8 mouse cellular contexts compared by ENCODE assay signal in the genomic region with DNA sequence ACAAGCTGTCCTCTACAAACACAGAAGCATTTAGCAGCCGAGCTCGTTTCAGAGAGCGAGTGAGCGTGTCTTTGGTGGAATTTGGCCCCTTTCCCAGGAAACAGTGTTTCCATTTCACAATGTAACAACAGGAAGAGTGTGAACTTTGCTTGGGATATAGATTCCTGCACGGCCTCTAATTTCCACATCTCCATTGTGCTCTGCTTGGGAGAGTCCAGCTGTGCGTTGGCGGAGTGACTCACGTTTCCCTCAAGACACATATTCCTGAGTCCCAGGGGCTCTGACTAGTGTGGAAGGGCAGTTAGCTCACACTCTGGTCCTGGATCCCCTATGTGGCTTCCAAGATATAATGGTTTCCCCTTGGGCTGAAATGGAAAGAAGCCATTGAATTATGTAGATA. TPM values are rescaled to one million over a fixed set of nuclear protein-coding genes. Genes with fewer than 3 reads are reported as not detected.
DNase-seq lines count a peak whose midpoint lies in the region; ATAC-seq and TF ChIP-seq lines count a peak whose summit lies in the region.

No protein-coding gene starts in this region.

- peaks cover 11% of the 10 kb centered on the region for H3K4me1 ChIP-seq in embryonic facial prominence, embryonic 13.5 days
- 0 out of 2 replicates have a peak, but pooled peaks cover 4% of the 10 kb centered on the region for H3K4me1 ChIP-seq in embryonic facial prominence, embryonic 10.5 days
- peaks cover 12% of the 10 kb centered on the region for H3K4me1 ChIP-seq in lung, adult 2 months (ENCODE audit: control insufficient read depth, insufficient read depth, low read length)

- in situ Hi-C loops in Patski (cut with MboI; ENCODE audit: low pct_unique_long_range_greater_than_20kb): loop anchor here (5.0 to 10.0 kb wide), 3 partner anchors 32 to 195 kb away; a partner anchor contains a TSS

- H3K36me3 ChIP-seq in embryonic facial prominence, embryonic 13.5 days: no peaks in the 10 kb centered on the region
- H3K36me3 ChIP-seq in embryonic facial prominence, embryonic 10.5 days (replicated peaks): no peaks in the 10 kb centered on the region

- WGBS in embryonic facial prominence, embryonic 13.5 days: 59% methylated on average over 8 of the region's 8 CpGs
- WGBS in embryonic facial prominence, embryonic 10.5 days: 74% methylated on average over 8 of the region's 8 CpGs
- WGBS in lung, adult 2 months: 14% methylated on average over 8 of the region's 8 CpGs

- peak; percentile 32; the same call in 1 of the 2 replicates for TF ChIP-seq POLR2A in lung, adult 2 months (IDR thresholded peaks at IDR 0.05; ENCODE audit: borderline replicate concordance, extremely low read depth, low read depth, low read length)

- H3K27ac ChIP-seq in embryonic facial prominence, embryonic 13.5 days: 0 out of 2 replicates have a peak overlapping the region, but pooled peaks have one; percentile 2
- H3K27ac ChIP-seq in embryonic facial prominence, embryonic 10.5 days (replicated peaks): no peak overlapping the region
- H3K27ac ChIP-seq in layer of hippocampus, adult 2 months: no peak overlapping the region

- H3K9ac ChIP-seq in embryonic facial prominence, embryonic 13.5 days: no peak overlapping the region

- peaks cover 29% of the 10 kb centered on the region for H3K27me3 ChIP-seq in embryonic facial prominence, embryonic 13.5 days
- H3K27me3 ChIP-seq in embryonic facial prominence, embryonic 10.5 days (replicated peaks; ENCODE audit: low read depth, poor library complexity, severe bottlenecking): peaks cover 38% of the 10 kb centered on the region
- H3K27me3 ChIP-seq in Patski: no peaks in the 10 kb centered on the region

- POLR2A ChIA-PET in Patski (lab: Charles Lee): interaction anchor here (0.5 to 1.1 kb wide), 2 partner anchors 9 to 29 kb away, joined by 3 to 5 read pairs; no protein-coding TSS in a partner anchor

- intact Hi-C loops in heart, postnatal 14 days (cut with DNase I): loop anchor here (5.0 kb wide), 2 partner anchors 42 to 202 kb away; no protein-coding TSS in a partner anchor

- CTCF ChIA-PET in Patski (lab: Charles Lee): interaction anchor here (0.7 to 1.8 kb wide), 8 partner anchors 9 to 90 kb away, joined by 3 to 13 read pairs (median 3); a partner anchor contains a TSS

- no peak for DNase-seq in embryonic facial prominence, embryonic 10.5 days (ENCODE audit: low spot score)
- no peak for DNase-seq in Patski (ENCODE audit: low read depth, low spot score)
- peak; percentile 67 to 71 for DNase-seq in heart, postnatal 14 days
- DNase-seq in lung, adult 2 months: no peak
- no peak for DNase-seq in layer of hippocampus, adult 2 months (ENCODE audit: low spot score in 2 of 2)

- no peak overlapping the region for H3K4me3 ChIP-seq in embryonic facial prominence, embryonic 13.5 days
- H3K4me3 ChIP-seq in embryonic facial prominence, embryonic 10.5 days: no peak overlapping the region
- no peak overlapping the region for H3K4me3 ChIP-seq in lung, adult 2 months (replicated peaks; ENCODE audit: extremely low read depth, low read depth, low read length)
- no peak overlapping the region for H3K4me3 ChIP-seq in layer of hippocampus, adult 2 months

- H3K9me3 ChIP-seq in embryonic facial prominence, embryonic 13.5 days: peaks cover 4% of the 10 kb centered on the region; the same call in 1 of the 2 replicates
- H3K9me3 ChIP-seq in embryonic facial prominence, embryonic 10.5 days: no peaks in the 10 kb centered on the region

- H3K4me2 ChIP-seq in embryonic facial prominence, embryonic 13.5 days: no peak overlapping the region

- TF ChIP-seq CTCF in Patski (IDR thresholded peaks at IDR 0.05): no peak
- no peak for TF ChIP-seq CTCF in lung, adult 2 months (IDR thresholded peaks at IDR 0.05; ENCODE audit: insufficient read depth, low read length)
- no peak for TF ChIP-seq CTCF in layer of hippocampus, adult 2 months (conservative IDR thresholded peaks at IDR 0.05)

- ATAC-seq in embryonic facial prominence, embryonic 13.5 days (ENCODE audit: insufficient number of reproducible peaks, insufficient read depth, low FRiP score, low TSS enrichment, low read depth): no peak
- ATAC-seq in Patski: peak; percentile 57
- no peak for ATAC-seq in CD4-positive, CD25-positive, alpha-beta regulatory T cell, adult 4 months
- no peak for ATAC-seq in megakaryocyte-erythroid progenitor cell, adult 5-6 weeks (replicated peaks; ENCODE audit: low FRiP score, low TSS enrichment, poor library complexity, severe bottlenecking)

RNA-seq across cellular contexts. Expression of a gene that starts 9.2 kb away (rescaled TPM):
- 152 and 169 TPM in 2 replicates for polyA plus RNA-seq in embryonic facial prominence, embryonic 13.5 days (2015; fragmentation: Nextera tagmentation; extraction: Ambion mirVana)
- 20.6 and 23.5 TPM in 2 replicates for polyA plus RNA-seq in embryonic facial prominence, embryonic 10.5 days (2016; fragmentation: Nextera tagmentation; extraction: Ambion mirVana)
- polyA plus RNA-seq in Patski (2021): 211 TPM
- total RNA-seq in heart, postnatal 14 days (2021): 100 to 1,000 TPM; 336 to 338 TPM
- 270 and 280 TPM in 2 replicates for polyA plus RNA-seq in lung, adult 2 months (2012; rRNA removed)
- 10 to 100 TPM; 14.3 to 16.3 TPM for total RNA-seq in layer of hippocampus, adult 2 months (2021)
- 1 to 10 TPM; 1.8 to 3.1 TPM for polyA plus RNA-seq in CD4-positive, CD25-positive, alpha-beta regulatory T cell, adult 4 months (2017; shearing (Covaris generic))
- 2.4 and 3.7 TPM in 2 replicates for total RNA-seq in megakaryocyte-erythroid progenitor cell, adult 5-6 weeks (2014; fragmentation: Nextera tagmentation)
- total RNA-seq in megakaryocyte-erythroid progenitor cell, adult 5-6 weeks (2017): 3.8 and 6.1 TPM in 2 replicates

RNA-seq across cellular contexts. Expression of a gene that starts 29.4 kb away (rescaled TPM):
- 33.2 and 38.8 TPM in 2 replicates for polyA plus RNA-seq in embryonic facial prominence, embryonic 13.5 days (2015; fragmentation: Nextera tagmentation; extraction: Ambion mirVana)
- polyA plus RNA-seq in embryonic facial prominence, embryonic 10.5 days (2016; fragmentation: Nextera tagmentation; extraction: Ambion mirVana): 30.1 and 30.5 TPM in 2 replicates
- polyA plus RNA-seq in Patski (2021): 141 TPM
- 10 to 100 TPM; 89.3 to 90.2 TPM for total RNA-seq in heart, postnatal 14 days (2021)
- polyA plus RNA-seq in lung, adult 2 months (2012; rRNA removed): 81.9 and 102 TPM in 2 replicates
- 100 to 1,000 TPM; 457 to 476 TPM for total RNA-seq in layer of hippocampus, adult 2 months (2021)
- 10 to 100 TPM in 1 of 2 experiments, 1 to 10 TPM in 1; 7.0 to 15.7 TPM for polyA plus RNA-seq in CD4-positive, CD25-positive, alpha-beta regulatory T cell, adult 4 months (2017; shearing (Covaris generic))
- total RNA-seq in megakaryocyte-erythroid progenitor cell, adult 5-6 weeks (2014; fragmentation: Nextera tagmentation): 65.0 and 67.0 TPM in 2 replicates
- total RNA-seq in megakaryocyte-erythroid progenitor cell, adult 5-6 weeks (2017): 32.0 and 71.5 TPM in 2 replicates

RNA-seq across cellular contexts. Expression of a gene that starts 40.5 kb away (rescaled TPM):
- 40.7 and 48.3 TPM in 2 replicates for polyA plus RNA-seq in embryonic facial prominence, embryonic 13.5 days (2015; fragmentation: Nextera tagmentation; extraction: Ambion mirVana)
- polyA plus RNA-seq in embryonic facial prominence, embryonic 10.5 days (2016; fragmentation: Nextera tagmentation; extraction: Ambion mirVana): 22.5 and 22.8 TPM in 2 replicates
- polyA plus RNA-seq in Patski (2021): 152 TPM
- 100 to 1,000 TPM; 103 to 107 TPM for total RNA-seq in heart, postnatal 14 days (2021)
- polyA plus RNA-seq in lung, adult 2 months (2012; rRNA removed): 115 and 147 TPM in 2 replicates
- total RNA-seq in layer of hippocampus, adult 2 months (2021): 10 to 100 TPM; 39.5 to 42.3 TPM
- 100 to 1,000 TPM; 105 to 122 TPM for polyA plus RNA-seq in CD4-positive, CD25-positive, alpha-beta regulatory T cell, adult 4 months (2017; shearing (Covaris generic))
- 16.7 and 20.2 TPM in 2 replicates for total RNA-seq in megakaryocyte-erythroid progenitor cell, adult 5-6 weeks (2014; fragmentation: Nextera tagmentation)
- 20.3 and 50.3 TPM in 2 replicates for total RNA-seq in megakaryocyte-erythroid progenitor cell, adult 5-6 weeks (2017)

Comparison
In these comparisons a context has a peak if more than half of its experiments do, and no peak if none do; other contexts are left out.
1. DNase-seq: peak in heart, postnatal 14 days (2 of 2); none in embryonic facial prominence, embryonic 10.5 days (single experiment), Patski (single experiment), lung, adult 2 months (single experiment) and layer of hippocampus, adult 2 months (0 of 2).